Mouse (Mus musculus) adrenal gland, adult (tissue): ENCODE data around the gene Zfp708.
"Not testable (repeated sequence)": the region's sequence is repeated elsewhere in the genome, so short reads cannot be mapped to it uniquely, and the experiment has no call there.

Experiments
- DNase-seq, 2 experiments: peaks; one replicate each; pipeline ENCODE4 v3.0.0; 2022 to 2023; ENCODE audit warnings: low spot score in 1 of 2; ENCODE audit not compliant: inconsistent age in 2 of 2

Zfp708 gene

GRCm38 (mm10) chr13:67097876-67098275 lies at the start of gene Zfp708:
Zfp708 (minus strand) TSS chr13:67097976.
- DNase-seq = no peak

DNA sequence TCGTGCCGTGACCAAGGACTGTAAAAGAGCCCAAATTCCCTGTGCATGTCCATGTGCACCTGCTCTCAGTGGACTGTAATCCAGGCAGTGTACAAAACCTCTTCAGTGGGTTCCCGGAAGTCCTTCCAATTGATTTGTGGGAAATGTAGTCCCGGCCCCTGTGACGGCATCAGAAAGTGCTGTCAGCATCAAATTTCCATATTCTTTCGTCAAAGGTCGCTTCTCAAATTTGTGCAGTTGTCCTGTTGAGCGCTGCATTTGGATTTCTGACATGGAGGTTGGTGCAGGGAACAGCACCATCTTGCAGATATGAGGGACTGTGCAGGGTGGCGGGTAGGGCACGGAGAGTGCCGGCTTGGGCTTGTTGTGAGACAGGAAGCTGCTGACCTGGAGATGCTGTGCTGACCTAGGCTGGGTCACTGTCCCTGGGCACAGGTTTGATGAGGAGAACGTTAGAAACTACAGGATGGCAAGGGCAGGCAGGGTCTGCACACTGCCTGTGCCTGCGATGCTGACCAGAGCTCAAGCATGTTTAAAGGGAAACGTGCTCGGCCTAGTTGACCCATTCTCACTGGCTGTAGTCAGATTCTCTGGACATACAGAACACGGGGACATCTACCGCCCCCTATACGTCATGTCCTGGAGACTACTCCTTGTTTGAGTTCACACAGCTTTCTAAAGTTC lies 30.4 kb upstream of the Zfp708 start:
- DNase-seq = peak; percentile 85 to 95

GRCm38 (mm10) chr13:67127507-67127906 lies 29.7 kb upstream of the Zfp708 start:
- DNase-seq = not testable (repeated sequence)

- no peak for DNase-seq
Measured at GRCm38 (mm10) chr13:67124460-67124859, 26.7 kb upstream of the Zfp708 start.

GRCm38 (mm10) chr13:67121360-67121759 lies 23.6 kb upstream of the Zfp708 start, which contains the start of gene Zfp759:
Zfp759 (plus strand) TSS chr13:67121660.
- DNase-seq = not testable (repeated sequence)

- DNase-seq = not testable (repeated sequence)
Measured at GRCm38 (mm10) chr13:67116163-67116562, 18.4 kb upstream of the Zfp708 start, which contains the start of gene Rslcan18. Rslcan18 (minus strand) TSS chr13:67116263.

DNA sequence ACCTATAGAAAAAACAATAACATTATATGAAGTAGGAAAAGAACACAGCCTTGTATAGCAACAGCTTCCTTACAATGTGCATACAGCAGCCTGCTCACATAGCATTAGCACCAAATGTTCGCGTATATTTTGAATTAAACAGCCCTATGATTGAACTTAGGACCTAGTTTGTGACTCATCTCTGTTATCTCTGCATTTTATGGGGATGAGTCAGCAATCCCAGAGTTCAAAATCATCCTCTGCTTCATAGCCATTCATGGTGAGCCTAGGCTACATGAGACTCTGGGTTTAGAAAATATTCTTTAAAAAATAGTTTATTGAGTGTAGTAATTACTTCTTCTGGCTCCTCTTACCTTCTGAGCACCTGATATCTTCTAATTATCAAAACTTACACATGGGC lies 15.5 kb upstream of the Zfp708 start:
- DNase-seq = no peak

GRCm38 (mm10) chr13:67112096-67112495 lies 14.3 kb upstream of the Zfp708 start:
- DNase-seq = peak in 1 of 2 experiments; percentile 73

DNA sequence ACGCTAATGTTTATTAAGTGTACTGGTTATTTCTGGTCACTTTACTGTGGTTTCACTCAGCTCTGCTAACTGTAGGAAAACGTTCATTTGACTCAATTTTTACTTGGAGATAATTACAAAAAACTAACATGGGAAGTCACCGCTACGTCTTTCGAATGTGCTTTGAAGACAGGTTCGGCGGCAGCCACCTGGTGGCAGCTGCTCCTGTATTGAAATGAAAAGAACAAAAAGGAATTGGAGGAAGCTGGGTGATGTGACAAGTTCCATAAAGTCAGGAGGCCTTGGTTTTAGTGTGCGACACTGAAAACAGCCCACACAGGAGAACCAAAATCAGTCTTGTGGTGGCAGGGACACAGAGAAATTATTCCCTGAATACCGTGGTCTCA lies 11.0 kb upstream of the Zfp708 start:
- DNase-seq = no peak

GRCm38 (mm10) chr13:67108194-67108820 lies 10.5 kb upstream of the Zfp708 start, which contains the start of gene Gm28557:
Gm28557 (minus strand) TSS chr13:67108604.
- DNase-seq = peak; percentile 91 to 98

DNA sequence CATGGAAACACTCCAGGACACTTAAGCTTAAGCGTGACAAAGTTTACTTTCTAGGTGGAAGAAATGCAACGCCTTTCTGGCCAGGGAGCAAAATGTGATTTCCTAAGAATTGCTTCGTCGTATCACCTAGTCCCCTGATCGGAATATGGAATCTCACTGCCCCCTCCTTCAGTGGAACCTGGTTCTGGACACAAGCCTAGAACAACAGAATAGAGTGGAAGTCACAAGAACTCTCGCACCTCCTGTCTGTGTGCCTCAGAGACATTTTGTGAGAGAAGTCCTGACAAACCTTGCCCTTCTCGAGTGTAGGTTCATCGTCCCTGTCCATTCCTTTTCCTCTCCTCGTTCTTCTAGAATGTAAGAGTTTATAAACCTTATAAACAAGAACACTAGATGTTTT lies 9.9 kb upstream of the Zfp708 start:
- no peak for DNase-seq

DNA sequence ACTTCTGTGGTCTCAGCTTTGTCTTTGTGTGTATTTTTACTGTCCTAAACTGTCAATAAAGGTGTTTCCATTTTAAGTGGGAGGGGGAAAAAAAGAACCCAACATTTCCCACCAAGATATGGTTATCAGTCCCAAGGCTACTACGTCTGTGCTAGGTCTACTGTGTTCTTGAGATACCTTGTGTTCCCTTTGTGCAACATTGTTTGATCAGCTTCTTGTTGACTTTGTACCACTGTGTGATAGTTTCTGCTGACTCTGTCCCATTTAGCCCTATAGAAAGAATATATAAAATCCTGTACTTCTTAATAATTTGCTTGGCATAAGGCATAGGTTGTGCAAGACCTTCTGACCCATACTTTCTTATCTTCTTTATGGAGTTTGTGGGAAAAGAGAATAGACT lies 7.6 kb downstream of the Zfp708 start:
- no peak for DNase-seq

DNA sequence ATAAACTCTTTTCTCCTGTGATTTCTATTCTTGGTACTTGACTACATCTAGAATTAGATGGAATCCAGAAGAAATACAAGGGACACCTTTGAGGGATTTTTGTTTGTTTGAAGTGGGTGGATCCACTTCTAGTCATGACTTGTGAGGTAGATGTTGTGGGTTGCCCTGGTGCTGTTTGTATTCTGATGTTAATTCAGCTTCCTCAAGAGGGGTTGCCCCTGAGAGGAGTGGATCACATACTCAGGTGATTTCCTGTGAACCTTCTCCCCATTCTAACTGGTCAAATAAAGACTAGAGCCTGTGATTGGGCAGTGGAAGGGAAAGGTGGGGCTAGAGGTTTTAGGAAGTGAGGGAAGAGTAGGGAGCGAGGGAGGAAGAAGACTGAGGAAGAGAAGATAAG lies 15.8 kb downstream of the Zfp708 start:
- peak in 1 of 2 experiments; percentile 32 for DNase-seq

GRCm38 (mm10) chr13:67081142-67081713 lies 16.5 kb downstream of the Zfp708 start:
- peak; percentile 85 to 94 for DNase-seq

GRCm38 (mm10) chr13:67077244-67077643 lies 20.5 kb downstream of the Zfp708 start:
- DNase-seq = no peak

DNA sequence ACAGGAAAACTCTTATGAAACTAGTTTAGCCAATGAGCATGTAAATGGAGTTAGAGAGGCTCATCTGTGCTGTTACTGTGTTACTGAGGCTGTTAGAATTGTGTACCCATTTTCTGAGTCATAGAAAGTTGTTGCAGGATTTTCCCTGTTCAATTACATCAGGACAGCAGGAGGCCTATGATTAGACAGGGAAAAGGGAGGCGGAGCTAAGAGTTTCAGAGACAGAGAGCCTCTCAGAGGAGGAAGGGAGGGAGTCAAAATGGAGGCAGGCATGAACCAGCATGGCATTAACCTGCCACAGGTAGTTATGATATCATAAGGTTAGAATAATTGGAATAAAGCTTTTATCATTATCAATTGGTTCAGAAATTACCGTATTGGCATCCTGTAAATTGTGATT lies 25.0 kb downstream of the Zfp708 start:
- DNase-seq = no peak

GRCm38 (mm10) chr13:67065386-67065785 lies 32.4 kb downstream of the Zfp708 start:
- DNase-seq = no peak

DNA sequence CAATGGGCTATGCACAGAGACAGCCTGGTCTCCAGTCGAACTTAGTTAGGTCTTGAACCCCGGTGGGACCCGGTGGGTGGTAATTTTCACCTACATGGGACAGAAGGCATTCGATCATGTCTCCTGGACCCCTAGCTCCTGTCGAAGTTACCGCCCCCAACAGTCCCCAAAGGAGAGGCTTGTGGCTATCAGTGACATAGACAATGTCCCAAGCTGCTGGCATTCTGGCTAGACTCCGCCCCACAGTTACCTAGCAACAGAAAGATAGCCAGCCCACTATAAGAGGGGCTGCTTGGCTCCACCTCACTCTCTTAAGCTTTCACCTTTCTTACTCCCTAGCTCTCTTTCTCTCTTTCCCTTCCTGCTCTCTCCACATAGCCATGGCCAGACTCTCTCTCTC lies 35.3 kb downstream of the Zfp708 start:
- DNase-seq = no peak

GRCm38 (mm10) chr13:67060786-67061358 lies 36.9 kb downstream of the Zfp708 start, which contains the start of gene Zfp712:
Zfp712 (minus strand) TSS chr13:67061170.
- DNase-seq = peak; percentile 93 to 99

DNA sequence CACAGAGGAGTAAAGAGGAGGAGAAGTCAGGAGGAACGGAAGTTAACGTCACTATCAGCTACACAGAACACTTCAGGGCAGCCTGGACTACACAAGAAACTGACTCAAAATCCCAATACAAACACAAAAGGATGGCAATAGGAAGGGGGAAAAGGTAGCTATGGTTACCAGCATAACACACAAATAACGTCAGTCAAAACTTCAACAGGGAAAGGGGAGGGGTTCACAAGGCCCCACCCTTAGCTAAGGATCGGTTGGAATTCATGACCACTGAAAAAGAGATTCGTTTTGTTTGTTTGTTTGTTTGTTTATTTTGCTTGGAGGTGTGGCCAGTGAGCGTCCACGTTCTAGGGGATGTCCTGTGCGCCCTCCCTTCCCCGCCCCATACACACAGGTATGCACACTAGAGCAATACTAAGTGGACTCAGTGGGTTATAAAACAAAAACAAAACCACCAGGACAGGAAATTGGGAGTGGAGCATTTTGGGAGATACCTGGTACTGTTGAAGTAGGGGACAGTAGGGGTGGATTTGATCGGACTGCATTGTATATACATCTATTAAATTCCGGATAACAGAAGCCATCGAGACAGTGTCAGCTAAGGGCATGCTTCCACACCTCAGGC lies 37.5 kb downstream of the Zfp708 start:
- DNase-seq = no peak
